Mouse (Mus musculus) gastrocnemius, postnatal 25 days (tissue): ENCODE data around the gene Khdrbs2. TPM values are rescaled to one million over a fixed set of nuclear protein-coding genes. Genes with fewer than 3 reads are reported as not detected.

Source experiments
- DNase-seq: peaks from one replicate; pipeline ENCODE4 v3.0.0; 2022
- long read RNA-seq, 2 experiments: library from polyadenylated mRNA; stranded (forward); transcript quantifications; one replicate each; pipeline ENCODE4 v2.0.0; 2021
- total RNA-seq, 2 experiments: library from RNA; stranded (reverse); gene quantifications; 1 replicate in 1 of 2; 2 replicates in 1 of 2; pipeline ENCODE4 v1.2.3; 2021

The Khdrbs2 gene
- not detected for total RNA-seq
- long read RNA-seq, experiment 1: 0 reads
- long read RNA-seq, experiment 2: 0 reads

GRCm38 (mm10) chr1:32172506-32173239, at the start of gene Khdrbs2:
Gene Khdrbs2, plus strand, starts transcription at chr1:32172714.
- peak; percentile 54 for DNase-seq

GRCm38 (mm10) chr1:32174566-32174965, 2.1 kb downstream of the Khdrbs2 start:
- no peak for DNase-seq

GRCm38 (mm10) chr1:32199664-32200260, 27.2 kb downstream of the Khdrbs2 start:
- DNase-seq: no peak

- DNase-seq: no peak
Observed at GRCm38 (mm10) chr1:32248443-32248842, 75.9 kb downstream of the Khdrbs2 start.

GRCm38 (mm10) chr1:32249602-32250001, 77.1 kb downstream of the Khdrbs2 start:
- no peak for DNase-seq

GRCm38 (mm10) chr1:32250337-32250736, 77.8 kb downstream of the Khdrbs2 start:
- no peak for DNase-seq

GRCm38 (mm10) chr1:32258942-32259341, 86.4 kb downstream of the Khdrbs2 start:
- DNase-seq: no peak

- DNase-seq: no peak
Observed at GRCm38 (mm10) chr1:32270519-32270918, 98.0 kb downstream of the Khdrbs2 start.

- no peak for DNase-seq
Observed at GRCm38 (mm10) chr1:32294702-32295101, 122.2 kb downstream of the Khdrbs2 start.

GRCm38 (mm10) chr1:32301391-32301790, 128.9 kb downstream of the Khdrbs2 start:
- DNase-seq: no peak

- no peak for DNase-seq
Observed at GRCm38 (mm10) chr1:32309074-32309473, 136.6 kb downstream of the Khdrbs2 start.

GRCm38 (mm10) chr1:32309637-32310036, 137.1 kb downstream of the Khdrbs2 start:
- no peak for DNase-seq

GRCm38 (mm10) chr1:32339108-32339507, 166.6 kb downstream of the Khdrbs2 start:
- no peak for DNase-seq

- no peak for DNase-seq
Observed at GRCm38 (mm10) chr1:32347538-32347937, 175.0 kb downstream of the Khdrbs2 start.

- DNase-seq: no peak
Observed at GRCm38 (mm10) chr1:32352076-32352475, 179.6 kb downstream of the Khdrbs2 start.

- DNase-seq: no peak
Observed at GRCm38 (mm10) chr1:32363539-32363938, 191.0 kb downstream of the Khdrbs2 start.

- DNase-seq: no peak
Observed at GRCm38 (mm10) chr1:32397553-32397952, 225.0 kb downstream of the Khdrbs2 start.

- no peak for DNase-seq
Observed at GRCm38 (mm10) chr1:32407651-32408050, 235.1 kb downstream of the Khdrbs2 start.

- DNase-seq: no peak
Observed at GRCm38 (mm10) chr1:32428410-32428809, 255.9 kb downstream of the Khdrbs2 start.

- no peak for DNase-seq
Observed at GRCm38 (mm10) chr1:32429493-32429892, 257.0 kb downstream of the Khdrbs2 start.

GRCm38 (mm10) chr1:32430516-32430915, 258.0 kb downstream of the Khdrbs2 start:
- no peak for DNase-seq

GRCm38 (mm10) chr1:32433118-32433517, 260.6 kb downstream of the Khdrbs2 start:
- DNase-seq: no peak

- no peak for DNase-seq
Observed at GRCm38 (mm10) chr1:32443927-32444326, 271.4 kb downstream of the Khdrbs2 start.

GRCm38 (mm10) chr1:32463103-32463516, 290.6 kb downstream of the Khdrbs2 start:
- no peak for DNase-seq
